Mouse (Mus musculus): ENCODE data around the gene Ddit4.

DNA sequence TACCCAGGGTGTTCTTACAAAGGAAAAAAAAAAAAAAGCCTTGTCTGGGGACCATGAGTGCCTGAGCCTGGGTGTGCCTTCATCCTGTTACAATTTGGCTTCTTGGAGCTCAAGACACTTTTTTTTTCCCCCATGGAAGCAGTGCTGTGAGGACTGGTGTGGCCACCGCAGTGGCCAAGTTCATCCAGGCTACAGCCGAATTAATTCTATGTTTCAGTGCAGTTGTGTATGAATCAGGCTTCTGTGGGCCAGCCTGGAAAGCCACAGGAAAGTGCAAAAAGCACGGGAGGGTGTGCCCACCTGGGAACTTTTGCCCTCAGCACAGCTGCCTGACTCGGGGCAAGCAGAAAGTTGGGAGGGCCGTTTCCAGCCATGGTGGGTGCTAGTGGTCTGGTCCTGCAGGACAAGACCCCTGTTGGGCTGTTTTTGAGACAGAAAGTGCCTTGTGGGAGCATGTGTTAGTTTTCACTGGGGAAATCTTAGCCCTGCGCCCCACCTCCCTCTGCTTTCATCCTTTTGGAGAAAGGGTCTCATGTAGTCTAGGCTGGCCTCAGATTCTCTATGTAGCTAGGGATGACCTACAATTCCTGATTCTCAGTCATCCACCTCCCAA lies 18.9 kb upstream of the Ddit4 start:
- no peak for TF ChIP-seq GATA1 (IDR thresholded peaks at IDR 0.05; ENCODE audit: borderline replicate concordance, low read length)
- TF ChIP-seq FLI1 (IDR thresholded peaks at IDR 0.05; ENCODE audit: low read length) = no peak

All from megakaryocyte, embryonic 14.5 days (primary cell).